Mouse (Mus musculus): ENCODE measurements around the gene Gm11639. TPM values are rescaled to one million over a fixed set of nuclear protein-coding genes. Genes with fewer than 3 reads are reported as not detected.

Gm11639 gene
- total and polyA plus RNA-seq, 3 experiments = not detected

- no peak for TF ChIP-seq USF2 (IDR thresholded peaks at IDR 0.05; ENCODE audit: borderline replicate concordance in 1 of 2, insufficient read depth in 1 of 2, low read depth in 1 of 2, low read length in 2 of 2)
- peak in 1 of 2 experiments; percentile 51; a peak in 2 of 4 replicates for TF ChIP-seq POLR2A (IDR thresholded peaks at IDR 0.05; ENCODE audit: control insufficient read depth in 1 of 2, insufficient read depth in 1 of 2, low read depth in 1 of 2, low read length in 2 of 2, poor library complexity in 1 of 2)
- 0 out of 2 replicates have a peak, but pooled peaks have one; percentile 17 for TF ChIP-seq MYC (IDR thresholded peaks at IDR 0.05; ENCODE audit: low read depth, low read length)
- TF ChIP-seq MAFK (IDR thresholded peaks at IDR 0.05; ENCODE audit: borderline replicate concordance, low read depth, low read length) = peak; percentile 22; the same call in 1 of the 2 replicates
- TF ChIP-seq POLR2AphosphoS2 (IDR thresholded peaks at IDR 0.05; ENCODE audit: low read length) = no peak
- TF ChIP-seq TBP (IDR thresholded peaks at IDR 0.05; ENCODE audit: low read depth, low read length) = 0 out of 2 replicates have a peak, but pooled peaks have one; percentile 3
- no peak for TF ChIP-seq JUND (IDR thresholded peaks at IDR 0.05; ENCODE audit: low read depth, low read length)
- TF ChIP-seq NELFE (IDR thresholded peaks at IDR 0.05; ENCODE audit: low read depth, low read length) = peak; percentile 57
- peak; percentile 89 for TF ChIP-seq RCOR1 (IDR thresholded peaks at IDR 0.05; ENCODE audit: low read depth, low read length)
- TF ChIP-seq CTCF (IDR thresholded peaks at IDR 0.05 in 2 of 3, conservative IDR thresholded peaks at IDR 0.05 in 1 of 3; ENCODE audit: control insufficient read depth in 1 of 3, insufficient read depth in 1 of 3, low read depth in 2 of 3, low read length in 3 of 3, poor library complexity in 1 of 3, severe bottlenecking in 1 of 3) = no peak
- 0 out of 2 replicates have a peak, but pooled peaks have one; percentile 51 for TF ChIP-seq ZMIZ1 (IDR thresholded peaks at IDR 0.05; ENCODE audit: low read depth, low read length)
- peak; percentile 75; the same call in 1 of the 2 replicates for TF ChIP-seq TCF12 (IDR thresholded peaks at IDR 0.05; ENCODE audit: low read depth, low read length)
- peak; percentile 68 to 71 for TF ChIP-seq EP300 (IDR thresholded peaks at IDR 0.05; ENCODE audit: low read depth in 1 of 2, low read length in 2 of 2)
- no peak for TF ChIP-seq MAZ (IDR thresholded peaks at IDR 0.05; ENCODE audit: low read depth, low read length)
- no peak for TF ChIP-seq ZC3H11A (IDR thresholded peaks at IDR 0.05; ENCODE audit: low read depth, low read length)
- peak; percentile 52; the same call in 1 of the 2 replicates for TF ChIP-seq ELF1 (IDR thresholded peaks at IDR 0.05; ENCODE audit: low read depth, low read length)
- no peak for TF ChIP-seq RAD21 (IDR thresholded peaks at IDR 0.05; ENCODE audit: low read depth, low read length)
These were observed 471.3 kb downstream of the Gm11639 start (continued) for GRCm38 (mm10) chr11:105156748-105157267.

- Histone ChIP-seq H3K27me3 (ENCODE audit: control insufficient read depth in 1 of 2, insufficient read depth in 2 of 2, low read length in 2 of 2) (no peaks in the 10 kb centered on the region), H3K79me2 (ENCODE audit: control insufficient read depth, insufficient read depth, low read length, poor library complexity) (no peaks in the 10 kb centered on the region), H3K4me3 (ENCODE audit: control insufficient read depth in 1 of 2, insufficient read depth in 1 of 2, low read depth in 2 of 2, low read length in 2 of 2) (no peak overlapping the region; a peak in 1 of 4 replicates), H3K27ac (ENCODE audit: control insufficient read depth, low read depth, low read length) (no peak overlapping the region), H3K9me3 (replicated peaks; ENCODE audit: insufficient read depth, low read length) (no peaks in the 10 kb centered on the region), H3K36me3 (ENCODE audit: control insufficient read depth in 1 of 2, insufficient read depth in 2 of 2, low read length in 2 of 2) (peaks cover 0 to 31% of the 10 kb centered on the region in 2 experiments; a peak in 2 of 4 replicates), H3K9ac (ENCODE audit: control insufficient read depth, low read depth, low read length, poor library complexity, severe bottlenecking) (0 out of 2 replicates have a peak overlapping the region, but pooled peaks have one; percentile 58), H3K4me1 (ENCODE audit: control insufficient read depth in 1 of 2, insufficient read depth in 2 of 2, low read length in 2 of 2) (peaks cover 14 to 42% of the 10 kb centered on the region in 2 experiments)
- DNase-seq (ENCODE audit: low read depth, low spot score) = no peak
- TF ChIP-seq SMC3 (IDR thresholded peaks at IDR 0.05; ENCODE audit: low read depth, low read length) = no peak
- no peak for TF ChIP-seq ELF1 (IDR thresholded peaks at IDR 0.05; ENCODE audit: low read depth, low read length)
- no peak for TF ChIP-seq TCF12 (IDR thresholded peaks at IDR 0.05; ENCODE audit: low read depth, low read length)
- no peak for TF ChIP-seq HCFC1 (IDR thresholded peaks at IDR 0.05; ENCODE audit: low read depth, low read length)
These were observed 472.5 kb downstream of the Gm11639 start for GRCm38 (mm10) chr11:105158047-105158446.

Data from MEL (cell line).